Mouse (Mus musculus) stomach, embryonic 16.5 days (tissue): ENCODE measurements around the gene Stard3nl. TPM values are rescaled to one million over a fixed set of nuclear protein-coding genes. Genes with fewer than 3 reads are reported as not detected.
A peak's percentile ranks its signal among the peaks of the same experiment; 100 is the strongest.

Experiments used
- ATAC-seq: fragments of 200-750 bp; cut with Nextera tagmentation; 2 replicates; pipeline ENCODE4 v1.8.0; 2017; ENCODE audit warnings: moderate number of reproducible peaks, moderate TSS enrichment; ENCODE audit not compliant: insufficient read depth, low FRiP score
- H3K27ac ChIP-seq: fragments of 300-500 bp; sonication (generic); 2 replicates; pipeline ENCODE4 v1.5.1; 2014; ENCODE audit warnings: low read length
- H3K27me3 ChIP-seq: fragments of 300-500 bp; sonication (generic); 2 replicates; pipeline ENCODE4 v1.6.1; 2014; ENCODE audit warnings: low read length, control low read depth, mixed read lengths; ENCODE audit not compliant: control insufficient read depth, insufficient read depth
- H3K36me3 ChIP-seq: fragments of 300-500 bp; sonication (generic); 2 replicates; pipeline ENCODE4 v1.6.1; 2014; ENCODE audit warnings: low read length; ENCODE audit not compliant: control insufficient read depth, insufficient read depth
- H3K4me1 ChIP-seq: fragments of 300-500 bp; sonication (generic); 2 replicates; pipeline ENCODE4 v1.6.1; 2014; ENCODE audit warnings: low read length, control low read depth, mixed read lengths; ENCODE audit not compliant: control insufficient read depth, insufficient read depth
- H3K4me2 ChIP-seq: fragments of 300-500 bp; sonication (generic); 2 replicates; pipeline ENCODE4 v1.6.1; 2014; ENCODE audit warnings: low read depth, low read length, mixed read lengths
- H3K4me3 ChIP-seq: fragments of 300-500 bp; sonication (generic); replicated peaks from 2 replicates; pipeline ENCODE4 v1.5.1; 2014; ENCODE audit warnings: mild to moderate bottlenecking, low read length
- H3K9ac ChIP-seq: fragments of 300-500 bp; sonication (generic); 2 replicates; pipeline ENCODE4 v1.6.1; 2014; ENCODE audit warnings: low read length
- H3K9me3 ChIP-seq: fragments of 300-500 bp; sonication (generic); replicated peaks from 2 replicates; pipeline ENCODE4 v1.6.1; 2016; ENCODE audit warnings: low read length, control low read depth; ENCODE audit not compliant: control insufficient read depth
- WGBS: fragments of 180-500 bp; shearing (Covaris S2); extraction: QIAGEN DNeasy Blood & Tissue Kit; methylation state at CpG from one replicate; pipeline ENCODE4 v1.1.7; 2014; 5-methylcytosine and 5-hydroxymethylcytosine counted together
- polyA plus RNA-seq: library from polyadenylated mRNA; unstranded; fragments of >200 nt; fragmentation: Nextera tagmentation; extraction: Ambion mirVana; gene quantifications from 2 replicates; pipeline ENCODE4 v1.2.1, GENCODE M21; 2015

Stard3nl gene
- polyA plus RNA-seq = 97.1 and 104 TPM in 2 replicates

- no peaks in the 10 kb centered on the region for H3K27me3 ChIP-seq
- H3K4me3 ChIP-seq = peak within 1 kb of the TSS; percentile 95
- no peaks in the 10 kb centered on the region for H3K9me3 ChIP-seq
- peaks cover 15% of the 10 kb centered on the region for H3K4me1 ChIP-seq
- no peaks in the 10 kb centered on the region for H3K36me3 ChIP-seq
- peak; percentile 99 for ATAC-seq
- H3K9ac ChIP-seq = peak within 1 kb of the TSS; percentile 96
- under 1% methylated on average over 37 of the region's 37 CpGs for WGBS
- peak within 1 kb of the TSS; percentile 88 for H3K27ac ChIP-seq
- peak within 1 kb of the TSS; percentile 78 for H3K4me2 ChIP-seq
Observed at GRCm38 (mm10) chr13:19395688-19396354, at the start of gene Stard3nl. Gene Stard3nl (minus strand): TSS chr13:19395795.

- no peaks in the 10 kb centered on the region for H3K9me3 ChIP-seq
- H3K9ac ChIP-seq = no peak overlapping the region
- 76% methylated on average over 10 of the region's 10 CpGs for WGBS
- no peaks in the 10 kb centered on the region for H3K27me3 ChIP-seq
- no peak overlapping the region for H3K27ac ChIP-seq
- no peaks in the 10 kb centered on the region for H3K36me3 ChIP-seq
- no peak overlapping the region for H3K4me3 ChIP-seq
- no peak overlapping the region for H3K4me2 ChIP-seq
- no peaks in the 10 kb centered on the region for H3K4me1 ChIP-seq
- no peak for ATAC-seq
Observed at GRCm38 (mm10) chr13:19438040-19438439, 42.4 kb upstream of the Stard3nl start.

GRCm38 (mm10) chr13:19429812-19430370 lies 34.3 kb upstream of the Stard3nl start:
- no peak for ATAC-seq
- Histone ChIP-seq H3K4me1 (no peaks in the 10 kb centered on the region), H3K9ac (no peak overlapping the region), H3K27ac (no peak overlapping the region), H3K4me2 (no peak overlapping the region), H3K27me3 (no peaks in the 10 kb centered on the region), H3K4me3 (no peak overlapping the region), H3K36me3 (no peaks in the 10 kb centered on the region), H3K9me3 (no peaks in the 10 kb centered on the region)
- 62% methylated on average over 4 of the region's 4 CpGs for WGBS

GRCm38 (mm10) chr13:19428076-19428475 lies 32.5 kb upstream of the Stard3nl start:
- Histone ChIP-seq H3K4me2 (no peak overlapping the region), H3K27me3 (no peaks in the 10 kb centered on the region), H3K27ac (no peak overlapping the region), H3K9me3 (no peaks in the 10 kb centered on the region), H3K4me3 (no peak overlapping the region), H3K9ac (no peak overlapping the region), H3K4me1 (no peaks in the 10 kb centered on the region), H3K36me3 (no peaks in the 10 kb centered on the region)
- ATAC-seq = no peak
- WGBS = 51% methylated on average over 5 of the region's 5 CpGs

- Histone ChIP-seq H3K36me3 (no peaks in the 10 kb centered on the region), H3K9me3 (no peaks in the 10 kb centered on the region), H3K4me2 (no peak overlapping the region), H3K4me3 (no peak overlapping the region), H3K9ac (no peak overlapping the region), H3K4me1 (no peaks in the 10 kb centered on the region), H3K27me3 (no peaks in the 10 kb centered on the region), H3K27ac (no peak overlapping the region)
- ATAC-seq = no peak
- WGBS = 85% methylated on average over 4 of the region's 4 CpGs
Observed at GRCm38 (mm10) chr13:19424563-19424962, 29.0 kb upstream of the Stard3nl start.

GRCm38 (mm10) chr13:19422521-19422920 lies 26.9 kb upstream of the Stard3nl start:
- no peaks in the 10 kb centered on the region for H3K4me1 ChIP-seq

GRCm38 (mm10) chr13:19417885-19418521 lies 22.4 kb upstream of the Stard3nl start:
- Histone ChIP-seq H3K9ac (no peak overlapping the region), H3K4me3 (no peak overlapping the region), H3K4me1 (no peaks in the 10 kb centered on the region), H3K9me3 (no peaks in the 10 kb centered on the region), H3K27ac (no peak overlapping the region), H3K36me3 (no peaks in the 10 kb centered on the region), H3K27me3 (no peaks in the 10 kb centered on the region), H3K4me2 (no peak overlapping the region)
- ATAC-seq = no peak
- WGBS = 82% methylated on average over 4 of the region's 4 CpGs

More at GRCm38 (mm10) chr13:19422521-19422920, 26.9 kb upstream of the Stard3nl start:
- no peak overlapping the region for H3K27ac ChIP-seq
- WGBS = 78% methylated on average over 1 of the region's 1 CpGs
- H3K9ac ChIP-seq = no peak overlapping the region
- no peaks in the 10 kb centered on the region for H3K36me3 ChIP-seq
- H3K9me3 ChIP-seq = no peaks in the 10 kb centered on the region
- H3K4me2 ChIP-seq = no peak overlapping the region
- ATAC-seq = no peak
- no peak overlapping the region for H3K4me3 ChIP-seq
- H3K27me3 ChIP-seq = no peaks in the 10 kb centered on the region

- WGBS = 61% methylated on average over 8 of the region's 8 CpGs
- H3K9ac ChIP-seq = no peak overlapping the region
- H3K27me3 ChIP-seq = no peaks in the 10 kb centered on the region
- no peaks in the 10 kb centered on the region for H3K36me3 ChIP-seq
- no peak for ATAC-seq
- H3K4me2 ChIP-seq = no peak overlapping the region
- H3K9me3 ChIP-seq = no peaks in the 10 kb centered on the region
- H3K4me1 ChIP-seq = no peaks in the 10 kb centered on the region
- H3K4me3 ChIP-seq = no peak overlapping the region
- H3K27ac ChIP-seq = no peak overlapping the region
Observed at GRCm38 (mm10) chr13:19415894-19416531, 20.4 kb upstream of the Stard3nl start.

- H3K4me1 ChIP-seq = no peaks in the 10 kb centered on the region
- H3K4me3 ChIP-seq = no peak overlapping the region
- no peaks in the 10 kb centered on the region for H3K9me3 ChIP-seq
- no peak for ATAC-seq
- no peak overlapping the region for H3K27ac ChIP-seq
- H3K36me3 ChIP-seq = no peaks in the 10 kb centered on the region
- no peak overlapping the region for H3K9ac ChIP-seq
- no peak overlapping the region for H3K4me2 ChIP-seq
- H3K27me3 ChIP-seq = no peaks in the 10 kb centered on the region
- WGBS = 95% methylated on average over 1 of the region's 1 CpGs
Observed at GRCm38 (mm10) chr13:19415337-19415736, 19.7 kb upstream of the Stard3nl start.
